Mouse (Mus musculus) ovary, postnatal 10 days (tissue): ENCODE results near the gene Nutm1.
A peak's percentile ranks its signal among the peaks of the same experiment; 100 is the strongest.

Source experiments
- DNase-seq: peaks from one replicate; pipeline ENCODE4 v3.0.0; 2022; ENCODE audit warnings: low spot score

Nutm1 gene

GRCm38 (mm10) chr2:112261748-112262653, 2.9 kb upstream of the Nutm1 start, which contains the start of gene Nop10:
Gene Nop10 (plus strand): TSS chr2:112261926.
- peak; percentile 46 for DNase-seq

GRCm38 (mm10) chr2:112254675-112255515, 4.2 kb downstream of the Nutm1 start:
- DNase-seq, result no peak

GRCm38 (mm10) chr2:112249780-112250453, 9.2 kb downstream of the Nutm1 start:
- DNase-seq, result no peak

DNA sequence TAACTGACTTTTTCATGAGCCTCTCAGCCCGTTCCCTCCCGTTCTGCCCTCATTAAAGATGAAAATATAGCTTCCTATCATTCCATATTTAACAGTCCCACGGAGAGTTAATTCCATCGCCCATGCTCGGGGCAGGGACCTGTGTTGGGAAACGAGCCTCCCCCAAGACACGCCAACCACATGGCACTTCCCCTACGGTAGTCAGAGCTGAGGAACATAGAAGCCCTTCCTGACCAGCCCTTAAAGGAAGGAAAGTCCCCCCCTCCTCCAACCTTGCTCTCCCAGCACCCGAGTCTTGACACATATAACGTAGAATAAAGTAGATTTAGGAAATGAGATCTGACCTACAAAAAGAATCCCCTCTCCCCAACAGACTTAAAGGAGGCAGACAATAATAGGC, 11.8 kb downstream of the Nutm1 start:
- no peak for DNase-seq

GRCm38 (mm10) chr2:112246193-112246592, 12.9 kb downstream of the Nutm1 start:
- DNase-seq, result no peak

GRCm38 (mm10) chr2:112245307-112245706, 13.8 kb downstream of the Nutm1 start:
- no peak for DNase-seq

DNA sequence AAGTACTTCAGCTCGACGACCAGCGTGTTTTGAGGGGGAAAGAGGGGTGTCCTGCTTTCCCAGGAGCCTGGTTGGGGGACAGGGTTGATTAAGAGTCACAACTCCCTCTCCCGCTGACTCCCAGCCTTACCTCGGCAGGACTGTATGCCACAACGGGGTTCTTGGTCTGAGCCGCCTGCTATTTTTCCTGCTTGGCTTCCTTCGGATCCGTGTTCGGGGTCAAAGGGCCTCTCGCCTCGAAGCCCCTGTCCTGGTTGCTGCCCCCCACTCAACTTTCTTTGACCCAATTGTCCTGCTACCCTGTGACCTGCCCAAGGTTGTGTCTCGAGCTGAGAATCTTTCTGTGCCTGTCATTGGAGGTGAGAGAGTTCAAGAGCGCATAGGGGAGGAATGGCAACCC, 17.3 kb downstream of the Nutm1 start:
- DNase-seq, result no peak

GRCm38 (mm10) chr2:112239935-112240721, 19.0 kb downstream of the Nutm1 start:
- no peak for DNase-seq

DNA sequence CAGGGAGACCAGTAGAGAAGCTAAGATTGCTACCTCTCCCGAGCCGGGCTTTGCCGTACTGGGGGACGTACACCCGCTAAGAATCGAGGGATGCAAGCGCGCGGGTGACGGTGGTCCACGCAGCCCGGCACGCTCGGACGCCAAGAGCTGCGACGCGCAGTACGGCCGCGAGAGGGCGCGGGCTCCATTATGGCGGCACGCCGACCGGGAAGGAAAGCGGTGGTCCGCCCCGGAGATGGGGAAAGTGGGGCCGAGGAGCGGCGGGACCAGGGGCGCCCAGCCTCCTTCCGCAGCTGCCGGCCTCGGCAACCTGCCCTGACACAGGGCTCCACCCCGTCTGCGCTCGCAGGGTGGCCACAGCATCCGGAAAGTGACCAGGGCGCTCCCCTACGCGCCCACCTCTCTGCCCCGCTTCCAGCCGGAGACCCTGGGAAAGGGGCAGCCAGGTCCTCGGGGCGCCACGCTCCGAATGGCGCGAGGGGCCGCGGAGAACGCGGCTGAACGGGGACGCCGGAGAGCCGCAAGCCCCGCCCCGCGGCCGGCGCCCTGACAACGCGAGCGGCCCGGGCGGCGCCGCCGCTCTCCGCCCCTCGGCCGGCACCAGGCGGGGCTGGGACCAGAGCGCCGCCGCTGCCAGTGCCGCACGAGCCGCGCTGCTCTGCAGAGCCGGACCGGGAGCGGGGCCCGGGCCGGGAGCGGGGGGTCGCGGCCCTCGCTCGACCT, 19.7 kb downstream of the Nutm1 start, which contains the start of gene Lpcat4:
Gene Lpcat4 (plus strand): TSS at position 257 of the 723 bp plus-strand sequence.
- DNase-seq, result peak; percentile 88

GRCm38 (mm10) chr2:112238006-112238405, 21.1 kb downstream of the Nutm1 start:
- DNase-seq, result no peak

DNA sequence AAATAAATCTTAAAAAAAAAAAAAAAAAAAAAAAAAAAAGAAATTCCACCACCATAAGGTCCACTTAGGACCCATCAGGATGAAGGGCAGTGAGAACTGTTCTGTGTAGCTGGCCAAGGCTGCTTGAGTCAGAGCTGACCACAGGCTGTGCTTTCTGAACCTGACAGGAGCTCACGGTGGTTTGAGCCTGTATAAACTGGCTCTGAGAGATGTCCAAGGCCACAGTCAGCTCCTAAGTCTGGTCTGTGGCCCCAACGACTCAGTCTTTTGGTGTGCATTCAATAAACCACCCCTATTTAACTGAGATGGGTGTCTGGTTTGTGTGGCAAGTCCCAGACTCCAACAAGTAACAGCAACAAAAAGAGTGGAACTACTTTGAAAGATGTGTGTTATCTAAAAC, 22.5 kb downstream of the Nutm1 start:
- DNase-seq, result no peak

- DNase-seq, result no peak
These were observed 26.5 kb downstream of the Nutm1 start for GRCm38 (mm10) chr2:112232623-112233022.

- DNase-seq, result no peak
These were observed 34.7 kb downstream of the Nutm1 start for GRCm38 (mm10) chr2:112224356-112224755.

DNA sequence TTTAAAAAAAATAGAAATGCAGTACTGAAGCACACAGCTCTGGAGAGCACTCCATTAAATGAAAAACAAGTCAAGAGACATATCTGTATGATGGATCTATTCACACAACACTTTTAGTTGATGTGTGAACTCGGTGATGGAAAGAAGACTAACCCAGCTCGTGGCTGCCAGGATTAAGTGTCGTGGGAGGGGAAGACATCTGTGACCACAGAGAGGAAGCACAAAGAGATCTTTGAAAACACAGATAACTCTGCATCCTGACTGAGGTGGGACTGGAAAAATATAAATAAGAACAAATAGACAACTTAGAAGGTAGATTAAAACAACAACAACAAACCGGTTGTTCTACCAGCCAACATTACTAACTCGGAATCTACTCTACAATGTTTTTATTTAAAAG, 36.5 kb downstream of the Nutm1 start:
- no peak for DNase-seq

GRCm38 (mm10) chr2:112220880-112221279, 38.2 kb downstream of the Nutm1 start:
- DNase-seq, result no peak

- no peak for DNase-seq
These were observed 41.5 kb downstream of the Nutm1 start for GRCm38 (mm10) chr2:112217614-112218013.

DNA sequence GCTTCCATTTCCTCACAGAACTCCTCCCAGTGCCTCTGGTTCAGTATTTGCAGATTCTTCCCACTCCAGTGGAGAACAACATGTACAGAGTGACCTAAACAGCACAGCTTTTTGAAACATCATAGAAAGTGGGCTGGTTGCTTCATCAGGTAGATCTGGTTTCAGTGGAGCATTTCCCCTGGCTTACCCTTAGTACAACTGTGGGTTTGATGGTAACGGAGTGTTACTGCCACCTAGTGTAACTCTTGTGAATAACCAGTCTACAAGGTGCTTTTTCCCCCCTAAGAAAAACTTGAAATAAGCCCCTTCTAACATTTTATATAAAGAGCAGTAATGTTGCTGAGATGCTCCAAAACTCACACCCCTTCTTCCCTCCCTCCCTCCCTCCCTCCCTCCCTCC, 43.1 kb downstream of the Nutm1 start:
- no peak for DNase-seq

DNA sequence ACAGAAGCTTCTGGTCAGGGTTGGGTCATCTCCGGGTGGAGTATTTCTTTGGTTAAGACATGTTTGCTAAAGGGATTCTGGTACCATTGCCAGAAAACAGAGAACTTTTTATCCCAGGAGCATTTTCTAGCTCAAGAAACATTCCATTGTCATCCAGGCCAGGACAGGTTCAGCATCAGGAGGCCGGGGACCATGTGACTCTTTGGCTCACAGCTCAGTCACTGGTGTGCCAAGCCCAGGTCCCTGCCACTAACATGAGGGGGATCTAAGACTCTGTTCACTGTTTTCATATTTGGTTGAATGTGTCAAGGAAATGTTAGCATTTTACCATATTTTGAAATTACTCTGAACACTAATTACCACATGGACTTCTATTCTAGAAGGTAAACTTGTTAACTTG, 48.4 kb downstream of the Nutm1 start:
- DNase-seq, result no peak

- no peak for DNase-seq
These were observed 48.9 kb downstream of the Nutm1 start for GRCm38 (mm10) chr2:112210142-112210541.

DNA sequence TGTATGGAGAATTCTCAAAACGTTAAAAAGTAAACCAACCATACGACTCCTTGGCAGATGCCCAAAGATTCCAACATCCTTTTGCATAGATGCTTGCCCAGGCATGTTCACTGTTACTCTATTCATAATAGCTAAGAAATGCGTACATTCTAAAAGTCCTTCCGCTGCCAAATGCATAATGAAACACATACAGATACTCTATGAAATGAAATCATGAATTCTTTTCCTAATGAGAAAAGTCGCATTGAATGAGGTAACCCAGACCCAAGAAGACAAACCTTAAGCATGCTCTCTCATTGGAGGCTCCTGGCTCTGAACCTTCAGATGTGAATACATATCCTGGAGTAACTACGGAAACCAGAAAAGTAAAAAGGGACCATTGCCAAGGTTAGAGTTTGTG, 56.0 kb downstream of the Nutm1 start:
- DNase-seq, result no peak
